Mouse (Mus musculus): ENCODE results near the gene Xab2.

DNA sequence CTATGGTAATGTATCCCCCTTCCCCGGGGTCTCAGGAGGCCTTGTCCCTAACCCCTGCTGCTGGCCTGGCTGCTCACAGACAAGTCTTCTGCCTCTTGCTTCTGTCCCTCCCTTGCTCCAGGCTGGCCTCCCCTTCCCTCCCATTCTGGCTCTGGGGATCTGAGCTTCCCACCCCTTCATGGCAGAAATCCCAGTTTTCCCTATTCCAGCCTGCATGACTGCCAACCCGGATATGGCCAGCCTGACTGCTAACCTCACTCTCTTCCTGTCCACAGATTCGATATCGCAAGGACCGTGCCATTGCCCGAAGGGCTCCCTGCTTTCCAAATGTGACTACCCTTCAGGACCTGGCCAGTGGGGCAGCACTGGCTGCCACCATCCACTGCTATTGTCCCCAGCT is 20.7 kb downstream of the Xab2 start:
- no peak for TF ChIP-seq CTCF (IDR thresholded peaks at IDR 0.05; ENCODE audit: borderline replicate concordance, extremely low read depth, insufficient read depth, insufficient read length)
- TF ChIP-seq POLR2A (IDR thresholded peaks at IDR 0.05; ENCODE audit: borderline replicate concordance, extremely low read depth, insufficient read depth, insufficient read length, poor library complexity, severe bottlenecking) = no peak

Data from brain, embryonic 14.5 days (tissue).